Mouse (Mus musculus): ENCODE results near the gene AU018091.

- no peak for TF ChIP-seq CTCF (IDR thresholded peaks at IDR 0.05; ENCODE audit: low read depth)
- no peak for TF ChIP-seq EP300 (IDR thresholded peaks at IDR 0.05; ENCODE audit: low read depth)
Observed at GRCm38 (mm10) chr7:3201134-3201705, 32.2 kb upstream of the AU018091 start.
